Mouse (Mus musculus) embryonic facial prominence, embryonic 10.5 days (tissue): ENCODE measurements around the gene Bank1. TPM values are rescaled to one million over a fixed set of nuclear protein-coding genes. Genes with fewer than 3 reads are reported as not detected.

Source experiments
- DNase-seq: peaks from one replicate; pipeline ENCODE4 v3.0.0-alpha.2; 2017; ENCODE audit warnings: low spot score
- H3K27ac ChIP-seq: fragments of 300-500 bp; sonication (generic); replicated peaks from 2 replicates; pipeline ENCODE4 v1.5.1; 2016; ENCODE audit warnings: mild to moderate bottlenecking
- H3K27me3 ChIP-seq: fragments of 300-500 bp; sonication (generic); replicated peaks from 2 replicates; pipeline ENCODE4 v1.6.1; 2016; ENCODE audit warnings: low read depth, mild to moderate bottlenecking; ENCODE audit not compliant: poor library complexity, severe bottlenecking
- H3K36me3 ChIP-seq: fragments of 300-500 bp; sonication (generic); replicated peaks from 2 replicates; pipeline ENCODE4 v1.6.1; 2016; ENCODE audit warnings: mild to moderate bottlenecking, moderate library complexity
- H3K4me1 ChIP-seq: fragments of 300-500 bp; sonication (generic); 2 replicates; pipeline ENCODE4 v1.6.1; 2016
- H3K4me3 ChIP-seq: fragments of 300-500 bp; sonication (generic); 2 replicates; pipeline ENCODE4 v1.5.1; 2016; ENCODE audit warnings: mild to moderate bottlenecking, moderate library complexity
- H3K9me3 ChIP-seq: fragments of 300-500 bp; sonication (generic); 2 replicates; pipeline ENCODE4 v1.6.1; 2016; ENCODE audit warnings: mild to moderate bottlenecking
- WGBS: fragments of 180-500 bp; shearing (Covaris S2); methylation state at CpG from one replicate; pipeline ENCODE4 v1.1.7; 2016; 5-methylcytosine and 5-hydroxymethylcytosine counted together
- polyA plus RNA-seq: library from polyadenylated mRNA; unstranded; fragments of >200 nt; fragmentation: Nextera tagmentation; extraction: Ambion mirVana; gene quantifications from 2 replicates; pipeline ENCODE4 v1.2.1, GENCODE M21; 2016

Gene Bank1
- polyA plus RNA-seq, 1 experiment from 2014 or later: 0.31 TPM

DNA sequence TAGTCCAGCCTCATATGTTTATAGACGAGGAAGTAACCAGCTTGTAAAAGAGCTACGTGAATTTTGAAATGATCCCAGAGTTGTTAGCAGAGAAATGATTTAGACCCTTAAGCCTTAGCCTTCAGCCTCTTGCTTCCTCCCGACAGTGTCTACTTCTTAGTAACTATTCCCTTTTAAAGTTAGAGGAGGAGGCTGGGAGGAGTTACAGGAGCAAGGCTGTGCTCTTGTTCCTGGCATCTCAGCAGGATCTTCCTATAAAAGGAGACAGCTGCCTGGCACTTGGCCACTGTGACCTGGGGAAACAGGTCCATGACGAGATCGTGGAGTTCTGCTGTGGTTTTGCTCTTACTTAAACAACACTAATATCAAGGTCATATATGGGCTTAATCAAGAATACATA lies 241.8 kb downstream of the Bank1 start:
- H3K36me3 ChIP-seq: no peaks in the 10 kb centered on the region
- no peak overlapping the region for H3K27ac ChIP-seq
- 75% methylated on average over 5 of the region's 5 CpGs for WGBS
- H3K4me1 ChIP-seq: no peaks in the 10 kb centered on the region
- H3K9me3 ChIP-seq: no peaks in the 10 kb centered on the region
- no peak overlapping the region for H3K4me3 ChIP-seq
- DNase-seq: no peak
- H3K27me3 ChIP-seq: no peaks in the 10 kb centered on the region

GRCm38 (mm10) chr3:136081264-136081663 lies 244.6 kb downstream of the Bank1 start:
- no peaks in the 10 kb centered on the region for H3K36me3 ChIP-seq
- no peaks in the 10 kb centered on the region for H3K27me3 ChIP-seq
- no peak overlapping the region for H3K27ac ChIP-seq
- no peaks in the 10 kb centered on the region for H3K9me3 ChIP-seq
- H3K4me3 ChIP-seq: no peak overlapping the region
- DNase-seq: no peak
- WGBS: 76% methylated on average over 1 of the region's 1 CpGs
- no peaks in the 10 kb centered on the region for H3K4me1 ChIP-seq

GRCm38 (mm10) chr3:136078535-136078934 lies 247.3 kb downstream of the Bank1 start:
- Histone ChIP-seq H3K36me3 (no peaks in the 10 kb centered on the region), H3K4me3 (no peak overlapping the region), H3K27ac (no peak overlapping the region), H3K27me3 (no peaks in the 10 kb centered on the region), H3K4me1 (no peaks in the 10 kb centered on the region), H3K9me3 (no peaks in the 10 kb centered on the region)
- 85% methylated on average over 2 of the region's 2 CpGs for WGBS
- no peak for DNase-seq

DNA sequence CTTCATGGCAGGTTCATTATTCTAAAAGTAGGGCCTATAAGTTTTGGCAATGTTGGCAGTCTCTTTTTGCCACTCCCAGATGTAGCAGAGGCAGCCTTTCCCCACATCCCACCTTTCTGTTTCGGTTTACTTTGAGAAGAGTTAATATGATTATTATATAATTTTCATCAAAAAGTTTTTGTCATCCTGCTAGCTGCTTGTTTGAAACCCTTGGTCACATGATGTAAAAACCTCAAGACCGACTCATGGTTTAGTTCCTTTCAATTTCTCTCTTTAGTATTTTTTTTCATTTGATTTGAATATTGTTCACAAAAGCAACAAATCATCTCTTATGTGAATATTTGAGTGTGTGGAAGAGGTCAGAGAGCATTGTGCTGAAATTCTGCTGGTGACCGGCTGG lies 255.5 kb downstream of the Bank1 start:
- no peak overlapping the region for H3K4me3 ChIP-seq
- no peaks in the 10 kb centered on the region for H3K9me3 ChIP-seq
- H3K27me3 ChIP-seq: no peaks in the 10 kb centered on the region
- H3K36me3 ChIP-seq: no peaks in the 10 kb centered on the region
- no peak for DNase-seq
- H3K4me1 ChIP-seq: no peaks in the 10 kb centered on the region
- H3K27ac ChIP-seq: no peak overlapping the region
- WGBS: 91% methylated on average over 3 of the region's 3 CpGs

- 81% methylated on average over 2 of the region's 2 CpGs for WGBS
- H3K27me3 ChIP-seq: no peaks in the 10 kb centered on the region
- no peaks in the 10 kb centered on the region for H3K4me1 ChIP-seq
- no peak for DNase-seq
- no peaks in the 10 kb centered on the region for H3K9me3 ChIP-seq
- no peak overlapping the region for H3K27ac ChIP-seq
- no peaks in the 10 kb centered on the region for H3K36me3 ChIP-seq
- no peak overlapping the region for H3K4me3 ChIP-seq
Observed at GRCm38 (mm10) chr3:136061907-136062306, 264.0 kb downstream of the Bank1 start.

DNA sequence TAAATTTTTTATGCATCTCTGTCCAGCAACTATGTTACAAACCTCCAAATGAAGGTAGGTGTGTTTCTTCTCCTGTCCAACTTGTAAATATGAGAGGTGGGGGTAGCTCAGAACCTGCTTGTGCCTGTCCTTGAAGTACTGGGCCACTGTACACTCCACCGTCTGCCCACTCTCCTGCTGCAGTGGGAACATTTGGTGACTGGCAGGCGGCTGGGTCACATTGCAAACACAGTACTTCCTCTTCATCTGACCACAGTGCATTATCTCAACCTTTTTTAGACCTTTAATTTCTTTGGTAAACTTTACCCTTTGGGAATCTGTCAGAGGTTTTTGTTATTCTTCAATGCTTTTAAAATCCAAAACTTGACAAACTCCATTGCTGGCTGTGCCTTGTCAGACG lies 275.2 kb downstream of the Bank1 start:
- no peaks in the 10 kb centered on the region for H3K36me3 ChIP-seq
- no peaks in the 10 kb centered on the region for H3K4me1 ChIP-seq
- no peaks in the 10 kb centered on the region for H3K9me3 ChIP-seq
- H3K27ac ChIP-seq: no peak overlapping the region
- H3K4me3 ChIP-seq: no peak overlapping the region
- no peak for DNase-seq
- 85% methylated on average over 3 of the region's 3 CpGs for WGBS
- no peaks in the 10 kb centered on the region for H3K27me3 ChIP-seq

GRCm38 (mm10) chr3:136050215-136050614 lies 275.7 kb downstream of the Bank1 start:
- Histone ChIP-seq H3K27ac (no peak overlapping the region), H3K4me3 (no peak overlapping the region), H3K36me3 (no peaks in the 10 kb centered on the region), H3K4me1 (no peaks in the 10 kb centered on the region), H3K9me3 (no peaks in the 10 kb centered on the region), H3K27me3 (no peaks in the 10 kb centered on the region)
- WGBS: 90% methylated on average over 6 of the region's 6 CpGs
- no peak for DNase-seq

- H3K4me1 ChIP-seq: no peaks in the 10 kb centered on the region
- H3K4me3 ChIP-seq: no peak overlapping the region
- H3K27me3 ChIP-seq: no peaks in the 10 kb centered on the region
- 89% methylated on average over 4 of the region's 4 CpGs for WGBS
- no peak overlapping the region for H3K27ac ChIP-seq
- H3K9me3 ChIP-seq: peaks cover 9% of the 10 kb centered on the region; the same call in 1 of the 2 replicates
- H3K36me3 ChIP-seq: no peaks in the 10 kb centered on the region
- DNase-seq: no peak
Observed at GRCm38 (mm10) chr3:136048026-136048425, 277.8 kb downstream of the Bank1 start.

DNA sequence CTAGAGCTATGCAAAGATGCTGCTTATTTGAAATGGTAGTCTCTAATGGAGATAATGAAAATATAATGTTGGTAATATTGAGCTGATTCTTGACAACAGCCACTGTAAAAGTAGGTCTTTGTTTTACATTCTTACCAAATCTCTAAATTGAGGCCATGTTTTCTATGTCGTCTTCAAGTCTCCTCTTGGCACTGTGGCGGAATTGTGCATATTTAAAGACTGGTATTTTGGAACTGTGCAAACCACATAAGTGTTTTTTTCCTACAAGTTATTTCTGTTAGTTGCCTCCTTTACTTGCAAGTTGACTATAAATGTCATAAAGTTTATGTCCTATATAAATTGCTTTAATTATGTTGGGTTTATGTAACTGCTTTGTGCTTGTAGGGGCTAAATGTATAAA lies 280.5 kb downstream of the Bank1 start:
- H3K4me3 ChIP-seq: no peak overlapping the region
- no peak overlapping the region for H3K27ac ChIP-seq
- H3K36me3 ChIP-seq: no peaks in the 10 kb centered on the region
- WGBS: 94% methylated on average over 2 of the region's 2 CpGs
- no peaks in the 10 kb centered on the region for H3K27me3 ChIP-seq
- H3K9me3 ChIP-seq: peaks cover 9% of the 10 kb centered on the region; the same call in 1 of the 2 replicates
- no peaks in the 10 kb centered on the region for H3K4me1 ChIP-seq
- no peak for DNase-seq

- peaks cover 9% of the 10 kb centered on the region; the same call in 1 of the 2 replicates for H3K9me3 ChIP-seq
- DNase-seq: no peak
- H3K4me3 ChIP-seq: no peak overlapping the region
- peaks cover 13% of the 10 kb centered on the region for H3K4me1 ChIP-seq
- H3K27me3 ChIP-seq: no peaks in the 10 kb centered on the region
- WGBS: 90% methylated on average over 2 of the region's 2 CpGs
- no peak overlapping the region for H3K27ac ChIP-seq
- H3K36me3 ChIP-seq: no peaks in the 10 kb centered on the region
Observed at GRCm38 (mm10) chr3:136040041-136040440, 285.8 kb downstream of the Bank1 start.

DNA sequence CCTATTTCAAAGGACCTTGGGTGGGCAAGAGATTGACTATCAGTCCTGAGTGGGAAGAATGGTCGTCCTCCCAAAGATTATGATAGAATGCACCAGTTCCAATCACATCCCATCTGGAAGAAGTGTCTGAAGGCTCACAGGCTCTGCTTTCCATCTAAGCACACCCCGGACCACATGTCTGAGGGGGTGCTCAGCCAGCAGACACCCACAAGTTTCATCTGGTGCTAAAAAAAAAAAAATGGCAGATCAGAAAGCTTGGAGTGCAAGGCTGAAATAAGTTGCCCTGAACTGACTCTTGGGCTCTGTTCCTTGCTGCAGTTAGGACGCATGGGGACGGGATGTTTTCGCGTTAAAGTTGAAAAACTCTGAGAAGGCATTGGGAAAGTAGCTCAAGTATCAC lies 286.4 kb downstream of the Bank1 start:
- no peak for DNase-seq
- no peaks in the 10 kb centered on the region for H3K36me3 ChIP-seq
- WGBS: 95% methylated on average over 6 of the region's 6 CpGs
- no peaks in the 10 kb centered on the region for H3K27me3 ChIP-seq
- H3K4me3 ChIP-seq: no peak overlapping the region
- no peak overlapping the region for H3K27ac ChIP-seq
- H3K4me1 ChIP-seq: peaks cover 13% of the 10 kb centered on the region
- peaks cover 9% of the 10 kb centered on the region; the same call in 1 of the 2 replicates for H3K9me3 ChIP-seq

- no peaks in the 10 kb centered on the region for H3K9me3 ChIP-seq
- DNase-seq: no peak
- no peaks in the 10 kb centered on the region for H3K36me3 ChIP-seq
- 45% methylated on average over 3 of the region's 3 CpGs for WGBS
- no peak overlapping the region for H3K4me3 ChIP-seq
- no peak overlapping the region for H3K27ac ChIP-seq
- H3K4me1 ChIP-seq: peaks cover 13% of the 10 kb centered on the region
- no peaks in the 10 kb centered on the region for H3K27me3 ChIP-seq
Observed at GRCm38 (mm10) chr3:136037254-136037653, 288.6 kb downstream of the Bank1 start.

DNA sequence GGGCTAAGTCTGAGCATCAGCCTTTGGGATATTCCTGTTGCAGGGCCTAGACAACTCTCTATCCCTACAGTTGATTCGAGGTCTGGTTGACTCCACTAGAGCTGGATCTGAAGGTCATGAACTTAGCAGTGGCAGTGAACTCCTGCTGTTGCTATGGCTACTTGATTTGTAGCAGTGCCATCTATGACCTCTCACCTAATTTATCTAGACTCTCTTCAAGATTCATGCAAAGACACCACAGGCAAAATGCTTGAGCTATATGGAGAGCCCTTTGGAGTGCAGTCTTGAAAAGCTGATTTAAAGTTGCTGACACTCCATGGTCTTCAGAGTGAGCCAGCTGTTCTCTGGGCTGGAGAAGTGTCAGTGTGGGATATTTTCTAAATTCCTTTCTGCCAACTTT lies 290.1 kb downstream of the Bank1 start:
- Histone ChIP-seq H3K4me1 (peaks cover 13% of the 10 kb centered on the region), H3K27me3 (no peaks in the 10 kb centered on the region), H3K27ac (no peak overlapping the region), H3K36me3 (no peaks in the 10 kb centered on the region), H3K4me3 (no peak overlapping the region), H3K9me3 (no peaks in the 10 kb centered on the region)
- DNase-seq: no peak
- 63% methylated on average over 1 of the region's 1 CpGs for WGBS

GRCm38 (mm10) chr3:136024876-136025275 lies 301.0 kb downstream of the Bank1 start:
- Histone ChIP-seq H3K27me3 (no peaks in the 10 kb centered on the region), H3K27ac (no peak overlapping the region), H3K9me3 (no peaks in the 10 kb centered on the region), H3K4me3 (no peak overlapping the region), H3K4me1 (no peaks in the 10 kb centered on the region), H3K36me3 (no peaks in the 10 kb centered on the region)
- no peak for DNase-seq
- WGBS: 89% methylated on average over 2 of the region's 2 CpGs
